Mouse (Mus musculus) heart, postnatal 10 days (tissue): ENCODE measurements around the gene Mafg. TPM values are rescaled to one million over a fixed set of nuclear protein-coding genes. Genes with fewer than 3 reads are reported as not detected.
"Not testable (repeated sequence)": the region's sequence is repeated elsewhere in the genome, so short reads cannot be mapped to it uniquely, and the experiment has no call there.

Experiments used
- DNase-seq, 2 experiments: peaks; one replicate each; pipeline ENCODE4 v3.0.0; 2021
- intact Hi-C: fragments of 180-260 bp; cut with DNase I; formaldehyde crosslinking; loops from one replicate; pipeline ENCODE4 v1.15.1; 2025
- total RNA-seq, 2 experiments: library from RNA; stranded (reverse); gene quantifications; 2 replicates each; pipeline ENCODE4 v1.2.3; 2021

Mafg gene
- total RNA-seq: 10 to 100 TPM; 24.2 to 27.0 TPM

DNA sequence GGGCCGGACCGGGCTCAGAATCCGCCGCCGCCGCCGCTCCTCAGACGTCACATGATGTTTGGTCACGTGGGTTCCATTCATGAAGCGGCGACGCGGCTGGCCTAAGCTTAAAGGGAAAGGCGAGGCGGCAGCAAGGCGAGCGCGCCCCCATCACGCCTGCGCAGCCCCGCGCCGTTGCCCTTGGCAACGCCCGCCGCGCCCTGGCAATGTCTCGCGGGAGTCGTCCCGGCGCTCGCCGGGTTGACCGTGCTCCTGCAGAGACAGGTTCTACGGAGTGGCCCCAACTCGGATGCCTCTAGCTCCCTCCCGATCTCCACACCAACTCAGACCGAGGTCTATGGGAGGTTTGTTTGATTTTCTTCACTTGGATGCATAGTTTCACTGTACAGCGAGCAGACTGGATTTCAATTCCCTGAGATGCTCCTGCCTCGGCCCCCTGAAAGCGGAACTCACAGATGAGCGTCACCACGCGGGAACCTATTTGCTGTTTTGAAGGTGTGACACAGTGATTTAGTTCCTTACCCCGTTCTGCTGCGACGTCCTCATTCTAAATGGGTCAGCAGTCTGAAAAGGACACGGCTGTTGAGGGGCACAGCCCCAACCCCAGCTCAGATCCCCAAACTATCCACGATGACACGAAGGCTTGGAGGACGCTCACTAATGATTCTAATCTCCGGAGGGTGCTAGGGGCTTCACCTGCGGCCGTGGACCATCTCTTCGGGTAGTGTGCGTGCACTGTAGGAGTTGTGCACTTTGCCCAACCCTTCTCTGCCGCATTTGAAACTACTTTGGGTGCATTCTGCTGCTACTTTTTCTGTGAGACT lies at the start of gene Mafg:
TSS of gene Mafg (minus strand) at position 81 of the 824 bp plus-strand sequence.
- DNase-seq: peak; percentile 95
- intact Hi-C loops: no loop called here

DNA sequence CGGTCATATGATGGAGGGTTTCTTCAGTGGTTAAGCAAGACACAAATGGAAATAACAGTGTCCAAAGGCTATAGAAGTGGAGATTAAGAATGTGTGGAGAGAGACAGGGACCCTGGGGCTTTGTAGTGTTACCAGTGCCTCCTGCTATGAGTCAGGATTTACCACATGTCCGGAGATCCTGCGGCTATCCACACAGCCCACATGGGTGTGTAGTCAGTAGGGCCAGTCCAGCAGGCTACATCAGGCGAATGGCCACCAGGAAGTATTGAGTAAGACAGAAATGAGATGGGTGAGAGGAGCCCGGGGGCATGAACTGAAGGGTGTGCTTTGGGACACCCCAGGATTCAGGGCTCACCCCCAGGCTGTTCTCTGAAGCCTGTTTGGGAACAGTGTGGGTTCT lies 49.3 kb upstream of the Mafg start:
- DNase-seq: no peak
- intact Hi-C loops: no loop called here

DNA sequence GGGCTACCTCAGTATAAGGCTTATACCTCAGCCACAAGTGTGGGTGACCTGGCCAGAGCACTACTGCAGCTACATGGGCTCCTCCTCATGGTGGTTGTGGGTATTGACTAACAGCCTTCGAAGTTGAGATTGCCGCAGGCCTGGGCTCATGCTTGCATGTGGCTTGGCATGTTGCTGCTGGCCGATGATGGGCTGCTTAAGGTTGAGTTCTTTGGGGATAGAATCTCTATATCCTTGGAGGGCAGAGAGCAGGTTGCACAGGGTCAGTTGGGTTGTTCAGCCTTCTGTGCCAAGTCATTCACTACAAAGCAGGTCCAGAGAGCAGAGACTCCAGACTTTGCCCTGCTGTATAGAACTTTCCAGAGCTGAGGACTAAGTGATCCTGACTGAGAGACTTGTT lies 46.5 kb upstream of the Mafg start:
- intact Hi-C loops: loop anchor here (2.0 kb wide), 1 partner anchor 21 kb away; no protein-coding TSS in a partner anchor
- DNase-seq: peak in 1 of 2 experiments; percentile 52

DNA sequence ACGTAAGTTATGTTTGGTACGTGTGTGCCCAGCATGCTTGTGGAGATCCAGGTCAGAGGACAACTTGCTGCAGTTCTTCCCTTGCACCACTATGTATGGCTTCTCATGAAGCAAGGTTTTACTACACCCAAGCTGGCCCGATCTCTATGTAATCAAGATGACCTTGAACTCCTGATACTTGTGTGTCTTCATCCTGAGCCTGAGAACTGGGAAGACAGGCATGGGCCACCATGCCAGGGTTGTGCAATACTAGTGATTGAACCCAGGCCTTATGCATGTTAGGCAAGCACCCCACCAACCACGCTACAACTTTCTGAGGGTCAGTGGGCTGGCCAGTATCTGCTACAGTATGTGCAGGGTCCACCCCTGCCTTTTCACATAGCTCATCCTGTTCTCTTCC lies 43.6 kb upstream of the Mafg start:
- intact Hi-C loops: no loop called here

DNA sequence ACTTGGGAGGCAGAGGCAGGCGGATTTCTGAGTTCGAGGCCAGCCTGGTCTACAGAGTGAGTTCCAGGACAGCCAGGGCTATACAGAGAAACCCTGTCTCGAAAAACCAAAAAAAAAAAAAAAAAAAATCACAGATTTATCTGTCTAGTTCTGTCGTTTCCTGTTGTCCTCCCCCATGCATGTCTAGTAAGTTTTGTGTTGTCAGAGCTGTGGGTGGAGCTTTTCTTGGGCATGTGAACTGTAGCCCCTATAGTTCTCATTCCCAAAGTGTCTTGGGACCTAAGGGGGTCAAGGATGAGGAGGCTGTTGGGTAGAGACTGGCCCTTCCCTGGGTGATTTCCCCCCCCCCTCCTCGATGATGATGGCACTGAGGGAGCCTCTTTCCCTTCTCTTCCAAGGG lies 42.5 kb upstream of the Mafg start:
- DNase-seq, intact Hi-C loops: not testable (repeated sequence)

More for the DNA sequence above, 43.6 kb upstream of the Mafg start:
- DNase-seq: no peak

DNA sequence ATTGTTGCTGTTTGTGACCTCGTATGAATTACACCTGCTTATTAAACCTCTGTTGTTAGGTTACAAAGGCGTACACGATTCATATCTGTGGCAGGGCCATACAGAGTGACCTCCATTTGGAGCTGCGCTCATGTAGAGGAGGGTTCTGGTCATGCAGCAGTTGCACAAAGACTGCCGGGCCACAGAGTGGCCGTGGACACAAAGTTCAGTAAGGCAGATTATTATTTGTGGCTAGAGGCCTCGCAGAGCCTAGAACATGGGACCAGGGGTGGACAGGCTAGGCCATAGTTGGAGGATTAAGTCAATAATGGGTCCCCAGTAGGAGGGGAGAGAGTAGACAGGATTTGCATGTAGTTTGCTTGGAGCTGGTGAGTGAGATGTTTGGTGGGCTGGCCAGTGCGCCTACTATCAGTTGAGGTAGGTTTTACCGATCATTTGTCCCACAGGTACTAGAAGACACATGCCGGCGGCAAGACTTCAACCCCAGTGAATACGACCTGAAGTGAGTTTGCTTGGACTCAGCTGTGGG lies 40.3 kb upstream of the Mafg start:
- intact Hi-C loops: no loop called here
- DNase-seq: no peak

DNA sequence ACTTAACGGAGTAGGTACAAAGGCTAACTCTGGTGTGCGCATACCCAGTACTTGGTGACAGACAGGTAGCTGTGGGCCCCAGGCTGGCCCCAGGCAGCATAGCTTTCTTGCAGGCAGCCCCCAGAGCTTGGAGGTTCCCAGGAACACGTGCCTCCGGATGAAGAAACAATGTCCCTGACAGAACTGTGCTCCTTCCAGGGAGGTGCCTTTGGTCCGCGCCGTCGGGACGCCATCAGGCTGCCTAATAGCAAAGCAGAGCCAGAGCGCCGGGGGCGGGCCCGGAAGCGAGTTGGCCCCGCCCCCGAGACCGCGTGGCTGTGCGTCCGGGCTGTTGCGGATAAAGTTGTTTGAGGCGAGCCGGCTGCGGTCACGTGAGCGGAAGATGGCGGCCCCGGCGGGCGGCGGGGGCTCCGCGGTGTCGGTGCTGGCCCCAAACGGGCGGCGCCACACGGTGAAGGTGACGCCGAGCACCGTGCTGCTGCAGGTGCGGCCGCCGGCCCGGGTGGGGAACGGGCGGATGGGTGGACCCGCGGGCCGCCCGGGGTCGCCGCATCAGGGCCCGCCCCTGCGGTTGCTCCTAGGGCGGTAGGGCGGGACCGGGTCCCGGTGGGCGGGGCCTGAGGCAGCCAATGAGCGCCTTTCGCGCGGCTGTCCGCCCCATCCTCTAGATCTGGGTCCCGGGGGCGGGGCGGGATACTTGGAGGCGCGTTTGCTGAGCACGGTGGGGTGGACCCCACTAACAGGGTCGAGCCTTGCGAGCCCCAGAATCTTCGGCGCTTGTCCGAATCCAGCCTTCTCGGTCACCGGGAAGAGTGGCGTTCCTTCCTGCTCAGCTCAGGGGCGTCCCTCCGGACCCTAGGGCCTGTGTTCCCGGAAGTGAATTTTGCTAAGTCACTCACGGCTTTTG lies 39.5 kb upstream of the Mafg start, which contains the start of gene Aspscr1:
TSS of gene Aspscr1 (plus strand) at position 287 of the 907 bp plus-strand sequence.
- intact Hi-C loops: no loop called here
- peak; percentile 95 to 97 for DNase-seq

DNA sequence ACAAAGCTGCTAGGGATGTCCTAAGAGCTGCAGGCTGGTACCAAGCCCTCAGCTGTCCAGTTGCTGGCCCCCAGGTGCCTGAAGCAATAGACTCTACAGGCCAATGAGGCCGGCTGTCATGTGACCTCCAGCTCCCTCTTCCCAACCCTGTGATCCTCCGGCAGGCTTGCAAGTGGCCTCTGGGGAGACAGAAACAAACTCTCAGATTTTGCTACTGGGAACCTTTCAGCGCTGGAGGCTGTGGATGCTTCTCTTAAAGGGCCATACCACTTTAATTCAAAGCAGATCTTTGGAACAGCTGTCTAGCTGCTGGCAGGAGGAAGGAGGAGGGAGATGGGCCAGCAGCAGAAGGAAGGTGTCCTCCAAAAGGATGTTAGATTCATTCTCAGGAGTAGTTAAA lies 33.2 kb upstream of the Mafg start:
- DNase-seq: peak in 1 of 2 experiments; percentile 36
- intact Hi-C loops: no loop called here

DNA sequence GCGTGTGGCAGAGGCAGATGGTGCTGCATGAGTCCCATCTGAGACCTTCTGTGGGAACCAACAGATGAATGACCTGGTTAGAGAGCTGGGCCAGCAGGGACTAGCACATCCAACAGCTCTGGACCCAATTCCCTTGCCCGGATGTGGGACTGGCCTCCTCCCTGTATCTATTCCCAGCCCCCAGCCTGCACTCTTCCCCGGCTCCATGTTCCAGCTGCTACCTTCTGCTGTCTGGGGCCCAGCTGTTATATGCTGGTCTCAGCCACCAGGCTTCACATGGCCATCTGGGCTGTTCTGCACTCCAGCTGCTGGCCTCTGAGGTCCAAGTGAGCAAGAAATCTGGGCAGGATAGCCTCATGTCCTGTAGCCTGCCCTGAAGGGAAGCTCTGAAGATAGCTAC lies 32.0 kb upstream of the Mafg start:
- intact Hi-C loops: no loop called here

DNA sequence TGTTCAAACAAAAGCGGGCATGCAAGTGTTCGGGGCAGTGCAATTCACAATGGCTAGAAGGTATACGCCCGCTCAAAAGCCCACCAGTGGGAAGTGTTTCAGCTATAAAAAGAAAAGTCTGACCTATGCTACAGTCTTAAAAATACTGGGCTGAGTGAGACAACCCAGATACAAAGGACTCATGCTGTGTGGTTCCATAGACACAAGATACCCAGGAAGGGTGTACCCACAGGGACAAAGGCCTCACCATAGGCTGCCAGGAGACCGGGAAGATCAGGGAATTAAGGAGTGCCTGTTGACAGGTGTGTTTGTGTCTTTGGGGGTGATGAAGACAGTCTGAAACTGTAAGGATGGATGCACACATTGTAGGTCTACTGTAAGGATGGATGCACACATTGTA lies 30.3 kb upstream of the Mafg start:
- intact Hi-C loops: no loop called here
- no peak for DNase-seq

More for the DNA sequence above, 32.0 kb upstream of the Mafg start:
- peak; percentile 85 for DNase-seq

DNA sequence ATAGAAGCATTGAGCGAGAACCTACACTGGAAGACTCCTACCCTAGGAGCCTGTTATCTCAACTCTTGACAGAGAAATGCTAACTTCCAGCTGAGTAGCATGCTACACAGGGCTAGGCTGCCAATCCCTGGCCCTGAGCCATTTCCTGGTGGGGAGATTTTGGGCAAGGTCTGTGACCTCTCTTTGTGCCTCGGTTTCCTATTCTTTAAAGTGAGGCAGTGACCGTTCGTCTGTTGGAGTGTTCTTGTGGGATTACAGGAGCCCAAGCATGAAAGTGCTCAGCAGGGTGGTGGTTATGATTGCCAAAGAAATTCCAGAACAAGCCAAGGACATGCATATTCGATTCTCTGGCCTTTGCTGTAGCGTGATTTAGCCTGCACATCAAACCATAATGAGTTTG lies 29.4 kb upstream of the Mafg start:
- intact Hi-C loops: no loop called here
- DNase-seq: no peak

DNA sequence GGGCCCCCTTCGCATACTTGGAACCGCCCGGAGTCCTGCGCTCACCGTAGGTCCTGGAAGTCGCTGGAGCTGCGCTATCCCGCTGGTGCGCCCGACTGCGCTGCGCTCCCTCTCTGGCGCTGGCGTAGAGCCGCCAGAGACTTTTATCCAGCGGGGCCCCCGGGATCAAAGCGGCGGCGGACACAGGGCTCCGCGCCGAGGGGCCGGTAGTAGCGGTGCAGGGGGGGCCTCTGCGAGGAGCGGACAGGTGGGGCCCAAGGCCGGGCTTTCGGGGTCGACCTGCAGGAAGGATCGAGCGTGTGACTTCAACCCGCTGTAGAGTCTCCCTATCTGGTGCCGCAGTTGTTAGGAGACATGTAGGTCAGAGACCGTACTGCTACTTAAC lies 27.7 kb upstream of the Mafg start, which contains the start of gene Notum:
TSS of gene Notum (minus strand) at position 100 of the 385 bp plus-strand sequence.
- no peak for DNase-seq
- intact Hi-C loops: no loop called here

DNA sequence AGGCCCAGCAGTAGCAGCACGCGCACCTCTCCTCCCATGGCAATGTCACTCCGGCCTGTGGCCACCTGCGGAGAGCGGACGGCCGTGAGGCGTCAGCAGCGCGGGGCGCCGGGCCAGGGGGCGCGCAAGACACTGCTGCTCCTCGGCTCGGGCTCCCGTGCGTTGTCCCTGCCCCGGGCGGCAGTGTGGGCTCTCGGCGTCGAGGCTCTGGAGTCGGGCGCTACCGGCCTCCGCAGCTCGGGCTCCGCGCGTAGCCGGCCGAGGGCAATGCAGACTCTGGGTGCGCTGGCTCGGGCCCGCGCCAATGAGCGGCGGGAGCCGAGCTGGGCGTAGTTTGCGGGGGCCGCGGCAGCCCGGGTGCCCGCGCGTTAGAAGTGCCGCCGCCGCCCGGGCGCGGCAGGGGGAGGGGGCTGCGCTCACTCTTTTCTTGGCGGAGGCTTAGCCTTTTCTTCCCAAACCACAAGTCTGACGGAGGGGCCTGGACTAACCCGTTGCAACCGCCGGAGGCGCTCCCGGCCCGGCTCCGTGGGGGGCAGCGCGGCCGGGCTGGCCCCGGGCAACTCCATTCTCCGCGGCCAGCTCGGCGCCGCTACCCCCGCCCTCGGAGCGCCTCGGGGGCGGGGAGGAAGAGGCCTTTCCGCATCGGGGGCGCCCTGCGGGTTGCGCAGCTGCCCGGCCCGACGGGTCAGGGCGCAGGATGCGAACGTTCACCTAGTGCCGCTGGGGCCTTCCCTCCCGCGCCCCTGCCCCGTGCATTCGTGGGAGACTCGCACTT lies 27.1 kb upstream of the Mafg start:
- DNase-seq: peak; percentile 42 to 51
- intact Hi-C loops: no loop called here

DNA sequence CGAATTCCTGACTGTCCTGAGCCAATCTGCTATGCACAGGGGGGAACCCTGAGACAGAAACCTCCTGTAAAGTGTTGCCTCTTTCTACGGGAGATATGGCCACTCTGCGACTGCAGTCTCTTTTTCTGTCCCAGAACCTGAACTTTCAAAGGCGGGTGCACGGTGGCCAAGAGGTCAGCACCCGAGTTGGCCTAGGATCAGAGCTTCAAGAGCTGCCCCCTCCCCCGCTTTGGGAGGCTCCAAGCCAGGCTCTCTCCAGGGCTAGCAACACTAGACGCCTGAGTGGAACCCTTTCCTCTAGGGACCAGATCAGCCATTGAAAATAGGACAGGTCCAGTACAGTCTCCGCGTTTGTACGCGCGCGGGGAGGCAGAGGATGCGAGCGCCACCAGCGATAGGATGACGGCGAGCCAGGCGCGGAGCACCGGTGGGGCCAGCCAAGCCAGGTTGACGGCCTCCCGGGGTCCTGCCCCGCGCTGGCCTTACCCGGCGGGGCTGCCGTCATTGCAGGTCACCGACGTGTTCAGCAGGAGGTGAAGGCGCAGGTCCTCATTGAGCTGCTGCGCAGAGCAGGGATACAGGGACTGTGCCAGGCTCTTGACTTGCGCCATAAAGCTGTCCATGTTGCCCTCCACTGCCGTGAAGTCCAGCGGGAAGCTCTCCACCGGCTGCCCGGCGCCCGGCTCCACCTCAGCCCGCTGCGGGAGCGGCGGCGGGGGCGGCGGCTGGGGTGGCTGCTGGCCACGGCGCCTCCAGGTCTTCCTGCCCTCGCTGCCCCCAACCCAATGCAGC lies 26.3 kb upstream of the Mafg start:
- no peak for DNase-seq
- intact Hi-C loops: loop anchor here (1.0 to 5.0 kb wide), 3 partner anchors 19 to 118 kb away; no protein-coding TSS in a partner anchor

DNA sequence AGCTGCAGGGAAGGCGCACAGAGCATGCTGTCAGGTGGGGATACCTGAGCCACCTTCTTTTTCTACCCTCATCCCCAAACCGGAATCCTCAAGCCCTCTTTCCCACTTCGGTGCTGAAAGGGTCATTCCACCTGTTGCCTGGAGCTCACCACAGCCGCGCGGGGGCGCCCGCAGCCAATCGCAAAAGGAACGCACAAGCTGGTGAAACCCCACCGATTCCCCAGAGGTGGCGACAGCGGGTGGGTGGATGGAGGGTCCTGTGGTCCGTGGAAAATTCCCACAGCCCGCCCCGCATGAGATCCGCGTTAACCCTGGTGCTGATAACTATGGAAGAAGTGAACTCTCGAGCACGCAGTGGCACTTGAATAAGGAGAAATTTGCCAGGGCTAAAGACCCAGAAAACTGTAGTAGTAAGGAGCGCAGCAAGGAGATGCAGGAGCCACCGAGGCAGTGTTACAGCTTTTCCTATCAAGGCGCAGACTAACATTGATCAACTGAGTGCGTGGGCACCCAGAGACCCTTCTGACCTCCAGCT lies 25.5 kb upstream of the Mafg start:
- DNase-seq: peak; percentile 85 to 90
- intact Hi-C loops: loop anchor here (1.0 to 5.0 kb wide), 3 partner anchors 20 to 118 kb away; no protein-coding TSS in a partner anchor

DNA sequence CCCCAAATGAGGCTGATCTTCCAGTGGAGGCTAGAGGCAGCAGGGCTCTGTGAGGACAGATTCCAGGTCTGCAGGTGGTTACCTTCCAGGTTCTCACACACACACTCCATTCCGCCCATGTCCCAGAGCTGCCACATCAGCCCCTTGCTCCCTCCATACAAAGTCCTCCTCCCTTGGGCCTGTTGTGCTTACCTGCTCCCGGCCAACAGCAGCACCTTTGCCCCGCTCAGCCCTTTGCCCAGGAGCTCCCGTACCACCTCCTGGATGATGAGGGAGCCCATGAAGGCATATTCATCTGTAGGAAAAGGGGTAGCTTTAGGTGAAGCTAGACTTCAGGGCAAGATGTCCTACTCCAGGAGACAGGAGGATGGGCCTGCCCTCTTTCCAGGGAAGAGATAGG lies 23.9 kb upstream of the Mafg start:
- intact Hi-C loops: loop anchor here (5.0 kb wide), 1 partner anchor 120 kb away; no protein-coding TSS in a partner anchor

DNA sequence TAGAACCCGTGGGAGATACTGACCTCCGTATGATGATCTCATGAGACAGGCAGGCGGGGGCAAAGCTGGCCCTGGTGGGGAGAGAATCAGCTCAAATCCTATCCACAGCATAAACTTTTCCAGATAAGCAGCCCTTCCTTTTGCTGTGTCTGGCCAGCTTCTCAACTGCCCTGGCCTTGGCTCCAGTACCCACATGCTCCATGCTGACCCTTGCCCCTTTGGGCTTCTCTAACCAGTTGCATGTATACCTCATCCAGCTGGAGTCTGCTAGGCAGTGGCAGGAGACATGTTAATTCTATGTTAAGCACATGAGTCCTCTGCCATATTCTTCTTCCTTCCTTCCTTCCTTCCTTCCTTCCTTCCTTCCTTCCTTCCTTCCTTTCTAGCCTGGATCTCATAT lies 21.3 kb upstream of the Mafg start:
- DNase-seq: no peak
- intact Hi-C loops: loop anchor here (5.0 kb wide), 1 partner anchor 123 kb away; no protein-coding TSS in a partner anchor

More for the DNA sequence above, 23.9 kb upstream of the Mafg start:
- no peak for DNase-seq

DNA sequence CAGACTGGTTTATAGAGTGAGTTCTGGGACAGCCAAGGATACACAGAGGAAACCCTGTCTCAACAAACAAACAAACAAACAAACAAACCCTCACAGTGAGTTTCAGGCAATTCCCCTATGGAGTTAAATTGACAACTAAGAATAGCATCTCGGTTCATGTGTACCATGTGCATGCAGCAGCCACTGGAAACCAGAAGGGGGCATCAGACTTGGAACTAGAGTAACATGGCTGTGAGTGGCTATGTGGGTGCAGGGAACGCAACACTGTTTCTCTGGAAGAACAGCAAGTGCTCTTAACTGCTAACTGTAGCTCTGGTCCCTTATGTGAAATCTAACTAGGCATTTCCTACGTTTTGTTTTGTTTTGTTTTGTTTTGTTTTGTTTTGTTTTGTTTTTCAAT lies 18.5 kb upstream of the Mafg start:
- no peak for DNase-seq
- intact Hi-C loops: no loop called here

DNA sequence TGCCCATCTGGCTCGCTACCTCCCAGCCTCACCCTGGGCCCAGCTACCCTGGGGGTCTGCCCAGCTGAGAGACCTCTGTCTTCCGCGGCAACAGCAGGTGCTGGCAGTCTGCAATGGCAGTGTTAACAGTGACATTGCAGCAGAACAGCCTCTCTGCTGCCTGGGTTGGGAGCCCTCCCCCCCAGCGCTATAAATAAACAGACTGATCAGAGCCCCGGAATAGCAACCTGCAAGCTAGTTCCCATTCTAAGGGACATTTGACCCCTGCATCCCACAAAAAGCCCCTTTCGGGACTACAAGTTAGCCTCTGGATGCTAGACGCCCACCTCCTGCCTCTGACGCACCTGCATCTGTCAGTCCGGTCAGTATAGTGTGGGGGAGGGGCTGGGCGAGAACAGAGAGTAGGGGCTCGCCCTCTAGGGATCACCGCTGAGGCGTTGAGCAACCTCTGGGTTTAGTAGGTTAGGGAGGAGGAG lies 14.6 kb upstream of the Mafg start, which contains the start of gene Myadml2:
TSS of gene Myadml2 (minus strand) at position 158 of the 476 bp plus-strand sequence.
- intact Hi-C loops: no loop called here

More for the DNA sequence above, 14.6 kb upstream of the Mafg start, which contains the start of gene Myadml2:
- DNase-seq: peak; percentile 75 to 76
